Mouse (Mus musculus): Measurements from ENCODE around the gene Tspan15. TPM values are rescaled to one million over a fixed set of nuclear protein-coding genes. Genes with fewer than 3 reads are reported as not detected.

Tspan15 gene
- total RNA-seq, 2 experiments from 2014 or later = 8.5 to 10.4 TPM

DNA sequence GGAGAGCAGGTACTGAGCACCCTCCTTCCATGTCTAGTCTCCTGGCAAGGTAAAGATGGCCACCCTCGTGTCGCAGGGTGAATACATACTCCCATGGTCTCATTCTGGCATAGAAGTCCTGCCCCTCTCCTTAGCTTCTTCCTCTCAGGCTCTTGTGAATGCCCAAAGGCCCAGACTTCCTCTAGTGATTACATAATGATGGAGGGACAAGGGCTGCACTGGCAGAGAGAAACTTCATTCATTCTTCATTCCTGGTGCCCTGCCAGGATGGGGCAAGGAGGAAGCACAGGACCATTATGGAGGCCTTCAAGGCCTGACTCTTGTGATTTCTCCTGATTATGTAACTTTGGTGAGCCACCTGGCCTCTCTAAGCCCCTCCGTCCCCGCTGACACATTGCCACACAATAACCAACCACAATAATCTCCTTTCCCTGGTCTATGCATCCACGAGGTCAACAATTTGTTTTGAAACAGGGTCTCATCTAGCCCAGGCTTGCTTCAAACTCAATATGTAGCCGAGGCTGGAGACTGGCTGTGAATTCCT is 48.5 kb downstream of the Tspan15 start:
- no peak for TF ChIP-seq CTCF (IDR thresholded peaks at IDR 0.05)
- H3K4me3 ChIP-seq = no peak overlapping the region
- no peak overlapping the region for H3K27ac ChIP-seq
- DNase-seq (ENCODE audit: extremely low spot score in 1 of 2, low spot score in 2 of 2) = no peak
- intact Hi-C loops (cut with DNase I) = loop anchor here (1.0 to 5.0 kb wide), 5 partner anchors 77 to 344 kb away; no protein-coding TSS in a partner anchor

DNA sequence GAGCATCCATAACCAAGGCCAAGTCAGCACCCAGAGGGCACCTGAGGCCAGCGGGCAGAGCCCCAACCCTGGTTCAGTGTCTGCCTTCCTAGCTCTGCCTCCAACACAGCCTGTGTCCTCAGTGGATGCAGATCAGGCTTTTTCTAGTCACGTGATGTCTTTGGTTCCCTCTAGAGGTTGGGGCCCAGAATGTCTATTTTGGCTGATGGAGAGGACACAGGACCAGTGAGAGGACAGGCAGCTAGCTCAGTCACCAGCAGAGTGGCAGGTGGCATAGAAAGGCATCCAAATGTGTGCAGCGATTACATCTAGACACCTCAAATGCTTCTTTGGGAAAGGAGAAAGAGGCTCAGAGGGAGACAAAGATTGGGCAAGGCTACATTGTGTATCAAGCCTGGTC is 49.4 kb downstream of the Tspan15 start:
- intact Hi-C loops (cut with DNase I) = loop anchor here (2.0 to 5.0 kb wide), 3 partner anchors 201 to 343 kb away; no protein-coding TSS in a partner anchor
- TF ChIP-seq CTCF (IDR thresholded peaks at IDR 0.05) = no peak; the same call in 1 of the 2 replicates
- no peak for DNase-seq (ENCODE audit: extremely low spot score in 1 of 2, low spot score in 2 of 2)
- H3K4me3 ChIP-seq = no peak overlapping the region
- H3K27ac ChIP-seq = no peak overlapping the region

DNA sequence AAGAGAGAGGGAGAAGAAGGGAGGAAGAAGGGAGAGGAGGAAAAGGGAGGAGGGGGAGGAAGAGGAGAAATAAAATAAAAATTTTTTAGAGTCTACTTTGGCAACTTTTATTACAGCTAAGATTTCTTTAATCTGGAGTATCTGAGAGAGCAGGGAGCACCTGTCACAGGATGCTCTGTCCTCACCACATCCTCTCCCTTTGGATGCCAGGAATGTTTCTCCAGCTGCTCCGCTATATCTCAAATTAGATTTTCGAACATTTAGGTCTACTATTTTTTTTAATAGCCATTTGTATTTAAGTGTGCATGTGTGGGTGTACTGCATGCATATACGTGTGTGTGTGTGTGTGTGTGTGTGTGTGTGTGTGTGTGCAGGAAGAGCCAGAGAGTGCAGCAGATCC is 51.1 kb downstream of the Tspan15 start:
- H3K4me3 ChIP-seq = no peak overlapping the region
- no peak overlapping the region for H3K27ac ChIP-seq
- intact Hi-C loops (cut with DNase I) = loop anchor here (5.0 kb wide), 1 partner anchor 303 kb away; no protein-coding TSS in a partner anchor
- TF ChIP-seq CTCF (IDR thresholded peaks at IDR 0.05) = no peak
- no peak for DNase-seq (ENCODE audit: extremely low spot score in 1 of 2, low spot score in 2 of 2)

DNA sequence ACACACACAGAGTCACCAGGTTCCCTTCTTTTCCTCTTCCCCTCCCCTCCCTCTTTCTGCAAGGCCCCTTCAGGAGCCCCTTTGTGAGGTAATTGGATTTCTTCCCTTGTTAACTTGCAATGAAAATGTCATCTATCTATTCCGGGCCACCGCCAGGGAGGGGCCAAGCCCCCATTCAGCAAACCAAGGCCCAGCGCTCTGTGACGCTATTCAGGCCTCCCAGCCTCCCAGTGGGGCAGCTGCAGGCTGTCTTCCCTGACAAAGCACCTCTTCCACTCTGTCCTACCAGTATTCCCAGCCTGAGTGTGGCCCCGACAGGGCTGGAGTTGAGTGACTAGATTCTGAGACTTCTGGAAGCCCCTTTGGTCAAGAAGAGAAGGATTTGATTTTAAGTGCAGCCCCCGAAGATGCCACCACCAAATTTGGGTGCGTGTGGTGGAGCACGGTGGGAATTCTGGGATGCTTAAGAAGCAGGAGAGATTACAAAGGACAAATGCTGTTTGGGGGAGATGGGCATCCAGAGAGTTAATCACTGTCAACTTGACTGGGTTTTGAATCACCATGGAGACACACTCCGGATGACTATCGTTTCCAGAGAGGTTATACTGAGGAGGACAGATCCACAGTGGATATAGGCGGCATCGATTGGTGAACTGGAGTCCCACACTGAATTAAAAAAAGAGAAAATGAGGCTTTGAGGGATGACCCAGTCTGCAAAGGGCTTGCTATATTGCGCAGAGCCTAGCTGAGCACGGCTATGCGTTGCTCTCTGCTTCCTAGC is 56.3 kb downstream of the Tspan15 start:
- DNase-seq (ENCODE audit: extremely low spot score in 1 of 2, low spot score in 2 of 2) = no peak
- H3K4me3 ChIP-seq = no peak overlapping the region
- no peak overlapping the region for H3K27ac ChIP-seq
- intact Hi-C loops (cut with DNase I) = no loop called here
- no peak for TF ChIP-seq CTCF (IDR thresholded peaks at IDR 0.05)

DNA sequence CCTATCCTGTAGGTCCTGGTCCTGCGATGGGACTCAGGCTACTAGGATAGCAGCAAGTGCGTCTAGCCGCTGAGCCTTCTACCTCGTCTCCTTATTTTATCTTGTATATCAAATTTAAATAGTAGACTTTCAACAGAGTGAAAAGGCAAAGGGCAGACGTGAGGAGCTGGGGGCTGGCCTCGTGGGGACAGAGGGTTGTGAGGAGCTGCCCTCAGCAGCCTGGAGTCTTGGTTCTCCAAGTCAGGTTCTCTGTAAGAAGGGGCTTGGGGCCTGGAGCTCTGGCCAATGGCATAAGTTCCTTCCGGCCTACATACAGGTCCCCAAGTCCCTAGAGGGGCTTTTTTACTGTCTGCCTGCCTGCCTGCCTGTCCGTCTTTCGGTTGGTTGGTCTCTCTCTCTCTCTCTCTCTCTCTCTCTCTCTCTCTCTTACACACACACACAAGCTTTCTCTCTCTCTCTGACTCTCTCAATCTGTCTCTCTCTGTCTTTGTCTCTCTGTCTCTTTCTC is 57.1 kb downstream of the Tspan15 start:
- TF ChIP-seq CTCF (IDR thresholded peaks at IDR 0.05) = no peak
- no peak for DNase-seq (ENCODE audit: extremely low spot score in 1 of 2, low spot score in 2 of 2)
- Histone ChIP-seq H3K27ac (no peak overlapping the region), H3K4me3 (no peak overlapping the region)
- intact Hi-C loops (cut with DNase I) = no loop called here

DNA sequence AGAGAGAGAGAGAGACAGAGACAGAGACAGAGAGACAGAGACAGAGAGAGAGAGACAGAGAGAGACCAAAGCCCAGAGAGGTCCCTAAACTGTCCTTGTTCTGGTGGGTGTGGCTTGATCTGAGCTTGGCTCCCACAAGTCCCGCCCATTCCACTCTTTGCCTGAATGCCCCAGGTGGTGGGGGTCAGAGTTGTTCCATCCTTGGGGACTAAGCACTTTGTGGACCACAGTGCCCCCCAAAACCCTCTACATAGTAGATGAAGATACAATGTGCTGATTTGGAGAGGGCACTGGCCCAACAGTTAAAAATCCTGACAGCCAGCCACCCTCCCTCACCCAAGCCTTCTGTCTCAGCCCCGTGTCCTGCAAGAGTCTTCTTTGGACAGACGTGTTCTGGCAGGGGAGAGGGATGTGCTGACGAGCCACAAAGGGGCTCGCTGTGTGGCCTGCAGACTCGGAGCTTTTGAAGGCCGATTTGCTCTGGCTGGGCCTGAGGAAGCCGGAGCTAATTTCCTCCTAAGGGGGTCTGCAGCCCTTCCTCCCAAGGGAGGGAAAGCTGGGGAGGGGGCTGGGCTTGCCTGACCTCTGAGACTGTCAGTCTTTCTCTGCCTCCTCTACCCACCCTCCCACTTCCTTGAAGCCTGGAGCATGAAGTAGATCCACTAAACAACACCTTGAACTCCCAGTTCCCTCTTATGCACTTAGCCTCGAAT is 58.1 kb downstream of the Tspan15 start:
- no peak for TF ChIP-seq CTCF (IDR thresholded peaks at IDR 0.05)
- intact Hi-C loops (cut with DNase I) = no loop called here
- DNase-seq (ENCODE audit: extremely low spot score in 1 of 2, low spot score in 2 of 2) = no peak
- no peak overlapping the region for H3K27ac ChIP-seq
- no peak overlapping the region for H3K4me3 ChIP-seq

DNA sequence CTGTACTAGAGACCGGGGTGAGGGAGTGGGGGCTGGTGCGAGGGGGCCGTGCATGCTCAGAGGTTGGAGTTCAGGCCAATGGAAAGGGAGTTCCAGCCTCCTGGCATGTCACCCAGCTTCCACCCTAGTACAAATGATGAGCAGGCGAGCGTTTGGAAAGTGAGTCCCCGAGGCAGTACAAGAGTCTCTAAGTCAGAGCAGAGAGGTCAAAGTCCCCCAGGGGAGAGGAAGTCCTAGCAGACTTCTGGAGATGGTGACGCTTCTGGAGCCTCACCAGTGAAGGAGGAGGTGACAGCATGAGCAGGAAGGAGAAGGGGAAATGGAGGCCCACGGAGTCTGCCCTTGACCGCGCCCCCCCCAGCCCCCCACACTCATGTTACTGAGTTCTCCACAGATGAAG is 68.6 kb downstream of the Tspan15 start:
- no peak for TF ChIP-seq CTCF (IDR thresholded peaks at IDR 0.05)
- intact Hi-C loops (cut with DNase I) = no loop called here
- Histone ChIP-seq H3K27ac (no peak overlapping the region), H3K4me3 (no peak overlapping the region)
- DNase-seq (ENCODE audit: extremely low spot score in 1 of 2, low spot score in 2 of 2) = no peak

DNA sequence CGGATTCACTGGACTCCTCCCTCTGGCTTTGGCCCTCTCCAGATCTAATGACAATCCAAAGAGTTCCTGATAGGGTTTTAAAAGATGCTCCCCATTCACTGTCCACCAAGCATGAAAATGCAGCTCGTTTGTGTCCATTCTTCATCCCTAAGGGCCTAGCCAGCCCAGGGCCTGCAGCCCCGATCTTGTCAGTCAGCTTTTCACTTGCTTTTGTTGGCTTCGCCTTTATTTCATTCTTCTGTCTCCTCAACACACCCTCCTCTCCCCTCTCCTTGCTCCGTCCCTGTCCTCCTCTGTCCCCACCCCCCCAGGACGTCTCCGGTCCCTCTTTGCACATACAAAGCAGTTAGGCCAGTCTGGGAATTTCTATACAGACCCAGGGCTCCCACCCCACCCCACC is 81.1 kb downstream of the Tspan15 start:
- no peak for TF ChIP-seq CTCF (IDR thresholded peaks at IDR 0.05)
- intact Hi-C loops (cut with DNase I) = no loop called here

DNA sequence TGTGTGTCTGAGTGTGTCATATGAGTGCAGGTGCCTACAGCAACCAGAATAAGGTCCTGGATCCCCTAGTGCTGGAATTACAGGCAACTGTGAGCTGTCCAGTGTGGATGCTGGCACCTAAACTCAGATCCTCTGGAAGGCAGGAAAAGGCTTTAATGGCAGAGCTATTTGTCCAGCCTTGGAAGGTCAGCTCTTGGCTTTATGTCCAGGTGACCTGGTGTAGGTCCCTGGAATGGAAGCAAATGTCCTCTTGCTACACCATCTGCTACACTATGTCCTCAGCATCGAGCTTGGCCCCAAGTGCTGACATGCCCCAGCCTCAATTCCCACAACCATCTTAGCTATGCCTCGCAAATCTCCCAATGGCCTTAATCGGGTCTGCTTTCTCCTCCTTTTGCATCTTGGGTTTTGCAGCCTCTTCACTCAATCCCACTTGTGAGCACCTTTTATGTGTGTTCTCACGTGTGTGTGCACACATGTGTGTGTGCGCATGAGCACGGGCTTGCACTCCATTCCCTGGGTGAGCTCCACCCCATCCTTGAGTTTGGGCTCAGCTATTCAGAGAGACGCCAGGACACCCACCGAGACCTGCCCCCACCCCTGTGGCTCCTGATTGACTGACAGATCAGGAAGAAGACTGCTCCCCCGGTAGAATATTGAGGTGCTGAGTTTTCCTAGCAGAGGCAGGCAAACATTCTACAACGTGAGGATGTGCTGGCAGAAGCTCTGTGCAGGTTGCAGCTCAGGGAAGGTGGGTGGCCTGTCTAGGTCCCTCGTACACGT is 83.4 kb downstream of the Tspan15 start:
- DNase-seq (ENCODE audit: extremely low spot score in 1 of 2, low spot score in 2 of 2) = no peak
- no peak overlapping the region for H3K27ac ChIP-seq
- H3K4me3 ChIP-seq = no peak overlapping the region
- intact Hi-C loops (cut with DNase I) = no loop called here
- TF ChIP-seq CTCF (IDR thresholded peaks at IDR 0.05) = no peak

More for the DNA sequence above, 81.1 kb downstream of the Tspan15 start:
- H3K27ac ChIP-seq = no peak overlapping the region
- no peak overlapping the region for H3K4me3 ChIP-seq
- DNase-seq (ENCODE audit: extremely low spot score in 1 of 2, low spot score in 2 of 2) = no peak

DNA sequence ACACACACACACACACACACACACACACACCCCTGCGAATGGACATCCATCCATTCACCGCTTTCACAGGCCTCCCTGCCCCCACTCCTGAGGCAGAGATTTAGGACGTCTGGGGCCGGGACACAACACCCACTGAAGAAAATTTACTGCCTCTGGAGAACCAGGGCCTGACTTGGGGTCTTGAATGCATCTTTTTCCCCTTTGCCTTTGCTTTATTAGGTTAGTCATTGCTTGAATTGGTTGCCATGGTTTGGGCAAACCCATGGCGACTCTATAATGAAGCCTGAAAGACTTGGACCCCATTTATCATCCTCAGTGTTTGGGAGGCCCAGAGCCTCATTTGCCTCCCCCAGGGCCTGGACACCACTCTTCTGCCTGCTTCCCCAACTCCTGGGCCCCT is 85.1 kb downstream of the Tspan15 start:
- Histone ChIP-seq H3K27ac (no peak overlapping the region), H3K4me3 (no peak overlapping the region)
- intact Hi-C loops (cut with DNase I) = no loop called here
- TF ChIP-seq CTCF (IDR thresholded peaks at IDR 0.05) = no peak
- no peak for DNase-seq (ENCODE audit: extremely low spot score in 1 of 2, low spot score in 2 of 2)

DNA sequence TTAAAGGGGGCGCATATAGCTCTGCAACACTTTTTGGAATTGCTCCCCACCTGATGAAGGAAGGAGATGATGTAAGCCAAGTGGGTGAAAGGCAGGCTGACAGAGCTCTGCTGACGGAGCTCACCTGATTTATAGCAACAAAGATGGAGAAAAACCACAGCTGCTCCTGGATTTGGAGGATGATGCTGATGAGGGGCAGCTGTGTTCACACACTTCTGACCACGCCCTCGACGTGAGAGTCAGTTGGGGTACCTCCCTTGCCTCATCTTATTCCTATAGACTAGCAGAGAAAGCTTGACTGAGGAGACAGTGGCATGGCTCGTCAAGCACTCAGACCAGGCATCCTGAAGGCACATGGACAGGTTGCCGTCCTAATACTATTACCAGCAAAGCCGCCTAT is 87.2 kb downstream of the Tspan15 start, which contains the start of gene Fam241b:
Gene Fam241b, minus strand, starts transcription at position 101 of the 400 bp plus-strand sequence.
- H3K4me3 ChIP-seq = no peak within 1 kb of the TSS
- TF ChIP-seq CTCF (IDR thresholded peaks at IDR 0.05) = no peak
- H3K27ac ChIP-seq = no peak within 1 kb of the TSS
- intact Hi-C loops (cut with DNase I) = no loop called here
- DNase-seq (ENCODE audit: extremely low spot score in 1 of 2, low spot score in 2 of 2) = no peak
